Mouse (Mus musculus): ENCODE data around the gene Asic4.

Asic4 gene

GRCm38 (mm10) chr1:75463652-75464204 lies 13.5 kb downstream of the Asic4 start:
- DNase-seq (ENCODE audit: extremely low read depth, low read depth) = no peak

- DNase-seq (ENCODE audit: extremely low read depth, low read depth) = no peak
These were observed 17.1 kb downstream of the Asic4 start for GRCm38 (mm10) chr1:75467215-75467927.

DNA sequence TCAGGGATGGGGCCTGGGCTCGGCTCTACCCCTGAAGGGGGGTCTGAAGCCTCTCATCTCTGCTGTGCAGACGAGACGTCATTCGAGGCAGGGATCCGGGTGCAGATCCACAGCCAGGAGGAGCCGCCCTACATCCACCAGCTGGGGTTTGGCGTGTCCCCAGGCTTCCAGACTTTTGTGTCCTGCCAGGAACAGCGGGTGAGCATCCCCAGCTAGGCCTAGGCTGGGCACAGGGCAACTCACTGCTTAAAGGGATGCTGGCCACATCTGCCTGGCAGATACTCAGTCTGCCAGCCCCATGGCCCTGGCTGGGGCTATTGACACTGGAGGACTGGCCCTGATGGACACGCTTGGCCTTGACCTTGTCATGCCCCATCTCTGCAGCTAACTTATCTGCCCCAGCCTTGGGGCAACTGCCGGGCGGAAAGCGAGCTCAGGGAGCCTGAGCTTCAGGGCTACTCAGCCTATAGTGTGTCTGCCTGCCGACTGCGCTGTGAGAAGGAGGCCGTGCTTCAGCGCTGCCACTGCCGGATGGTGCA lies 19.1 kb downstream of the Asic4 start:
- DNase-seq (ENCODE audit: extremely low read depth, low read depth) = no peak

GRCm38 (mm10) chr1:75476441-75476840 lies 26.2 kb downstream of the Asic4 start:
- no peak for DNase-seq (ENCODE audit: extremely low read depth, low read depth)

DNA sequence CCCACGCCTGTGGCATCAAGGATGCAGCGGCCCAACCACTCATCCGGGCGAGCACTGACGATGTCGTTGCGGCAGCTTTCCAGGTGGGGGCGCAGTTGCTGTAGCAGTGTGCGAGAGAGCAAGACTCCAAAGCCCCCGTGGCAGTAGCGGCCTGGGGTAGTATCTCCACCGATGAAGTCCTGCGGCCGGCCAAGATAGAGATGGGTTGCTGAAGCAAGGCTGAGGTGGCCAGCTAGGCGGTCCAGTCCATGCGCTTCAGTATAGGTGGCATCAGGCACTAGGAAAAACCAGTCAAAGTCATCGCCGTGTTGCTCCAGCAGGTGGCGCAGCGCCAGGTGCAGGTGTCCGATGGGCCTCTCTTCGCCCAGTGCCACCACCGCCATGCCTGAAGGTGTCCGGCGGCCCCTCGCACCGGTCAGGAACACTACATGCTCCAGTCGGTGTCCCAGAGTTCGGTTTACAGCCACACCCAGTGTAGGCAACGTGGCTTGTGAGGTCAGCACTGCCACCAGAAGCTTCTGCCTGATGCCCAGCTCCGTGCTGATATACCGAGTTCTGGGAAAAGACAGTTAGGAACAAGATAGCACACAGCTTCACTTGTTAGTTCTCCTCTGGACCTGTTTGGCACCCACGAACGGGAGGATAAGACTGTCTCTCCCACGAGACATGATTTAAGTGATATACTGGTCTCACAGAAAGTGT lies 27.2 kb downstream of the Asic4 start:
- peak; percentile 62 for DNase-seq (ENCODE audit: extremely low read depth, low read depth)

DNA sequence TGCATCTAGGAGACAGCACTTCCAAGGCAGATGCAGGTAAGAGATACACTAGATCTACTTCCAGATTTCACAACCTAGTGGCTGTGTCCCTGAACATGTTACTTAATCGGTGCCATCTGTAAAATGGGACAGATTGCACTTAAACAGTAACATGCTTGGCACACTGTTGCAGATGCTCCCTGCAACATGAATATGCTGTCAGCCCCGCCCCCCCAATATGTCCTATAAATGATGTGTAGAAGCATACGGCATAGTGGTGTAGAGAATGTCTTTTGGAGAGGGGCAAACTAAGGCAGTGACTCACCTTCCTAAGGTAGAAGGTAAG lies 27.7 kb downstream of the Asic4 start:
- no peak for DNase-seq (ENCODE audit: extremely low read depth, low read depth)

- DNase-seq (ENCODE audit: extremely low read depth, low read depth) = no peak
These were observed 28.3 kb downstream of the Asic4 start for GRCm38 (mm10) chr1:75478497-75478896.

- DNase-seq (ENCODE audit: extremely low read depth, low read depth) = peak; percentile 83
These were observed 28.8 kb downstream of the Asic4 start, which contains the start of the genes Chpf and Tmem198 for GRCm38 (mm10) chr1:75478916-75479634. TSS of gene Chpf (minus strand) at chr1:75479307. TSS of gene Tmem198 (plus strand) at chr1:75479532.

DNA sequence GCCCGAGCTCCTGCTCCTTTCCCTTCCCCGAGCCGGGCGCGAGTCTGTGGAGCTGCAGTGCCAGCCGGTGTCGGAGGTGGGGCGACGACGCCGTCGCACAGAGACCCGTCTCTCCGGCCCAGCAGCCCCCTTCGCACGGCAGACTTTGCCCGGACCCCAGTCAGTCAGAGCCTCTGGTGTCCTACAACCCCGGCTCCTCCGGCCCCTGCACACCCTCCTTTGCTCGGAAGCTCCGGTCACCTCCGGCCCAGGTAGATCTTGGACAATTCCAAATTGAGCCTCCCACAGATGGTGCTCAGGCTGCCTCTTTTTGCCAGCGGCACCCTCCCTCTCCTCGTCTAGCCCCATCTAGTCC lies 29.4 kb downstream of the Asic4 start:
- no peak for DNase-seq (ENCODE audit: extremely low read depth, low read depth)

DNA sequence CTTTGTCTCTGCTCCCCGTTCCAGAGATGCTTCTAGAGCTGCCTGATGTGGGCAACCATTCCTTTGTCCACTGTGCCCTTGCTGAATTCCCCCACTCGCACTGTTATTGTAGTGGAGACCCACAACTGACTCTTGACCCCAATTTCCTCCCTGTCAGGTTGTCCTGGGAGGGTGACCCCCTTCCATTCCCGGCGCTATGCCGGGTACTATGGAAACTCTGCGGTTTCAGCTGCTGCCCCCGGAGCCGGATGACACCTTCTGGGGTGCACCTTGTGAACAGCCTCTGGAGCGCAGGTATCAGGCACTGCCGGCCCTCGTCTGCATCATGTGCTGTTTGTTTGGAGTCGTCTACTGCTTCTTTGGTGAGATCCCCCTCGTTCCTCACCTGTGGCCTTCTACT lies 29.8 kb downstream of the Asic4 start:
- no peak for DNase-seq (ENCODE audit: extremely low read depth, low read depth)

DNA sequence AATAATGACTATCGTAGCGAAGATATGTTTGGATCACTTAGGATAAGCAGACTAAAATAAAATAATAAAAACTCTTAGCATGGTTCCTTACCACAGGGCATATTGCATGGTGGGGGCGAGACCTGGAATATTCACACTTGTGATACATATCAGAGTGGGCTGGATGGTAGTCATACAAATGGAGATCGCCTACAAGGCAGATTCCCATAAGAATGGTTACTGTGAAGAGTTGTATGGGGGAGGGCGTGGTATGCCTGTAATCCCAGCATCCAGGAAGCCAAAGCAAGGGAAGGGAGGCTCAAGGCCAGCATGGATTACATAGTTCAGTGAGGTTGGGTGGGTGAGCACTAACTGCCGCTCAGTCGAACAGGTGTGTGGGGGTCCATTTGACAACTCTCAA lies 30.5 kb downstream of the Asic4 start:
- DNase-seq (ENCODE audit: extremely low read depth, low read depth) = no peak

- no peak for DNase-seq (ENCODE audit: extremely low read depth, low read depth)
These were observed 36.3 kb downstream of the Asic4 start for GRCm38 (mm10) chr1:75486561-75486960.

- DNase-seq (ENCODE audit: extremely low read depth, low read depth) = no peak
These were observed 36.8 kb downstream of the Asic4 start for GRCm38 (mm10) chr1:75487040-75487404.

- DNase-seq (ENCODE audit: extremely low read depth, low read depth) = peak; percentile 62
These were observed 37.3 kb downstream of the Asic4 start for GRCm38 (mm10) chr1:75487405-75488161.

DNA sequence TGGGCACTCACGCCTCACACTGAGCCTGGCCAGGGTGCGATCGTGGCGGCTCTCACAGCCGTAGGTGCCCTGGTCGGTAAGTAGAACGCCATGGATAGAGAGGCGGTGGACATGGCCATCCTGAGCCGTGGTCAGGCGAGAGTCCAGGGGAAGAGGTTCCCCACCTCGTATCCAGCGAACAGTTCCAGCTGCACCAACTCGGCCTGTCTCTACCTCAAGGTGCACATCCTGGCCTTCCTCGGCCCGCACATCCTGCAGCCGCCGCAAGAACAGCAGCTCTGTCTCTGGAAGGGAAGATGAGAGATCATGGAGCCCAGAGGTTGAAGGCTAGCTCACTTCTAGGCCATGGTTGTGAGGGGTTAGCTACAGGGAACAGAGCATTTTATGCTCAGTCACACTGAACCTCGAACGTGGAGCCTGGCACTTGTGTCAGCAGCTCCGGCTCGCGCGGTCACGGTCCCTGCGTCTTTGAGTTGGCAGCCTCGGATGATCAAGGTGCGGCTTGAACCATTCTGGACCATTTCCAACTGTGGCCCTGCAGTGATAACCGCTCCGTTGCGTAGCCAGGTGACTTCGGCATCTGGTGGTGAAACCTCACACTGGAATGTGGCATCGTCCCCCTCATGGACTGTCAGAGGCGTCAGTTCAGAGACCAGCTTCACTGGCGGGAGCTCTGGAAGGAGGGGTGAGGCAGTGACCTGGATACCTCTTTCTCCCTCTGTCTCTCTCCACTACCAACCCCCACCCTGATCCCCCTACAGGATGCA lies 40.7 kb downstream of the Asic4 start:
- no peak for DNase-seq (ENCODE audit: extremely low read depth, low read depth)

DNA sequence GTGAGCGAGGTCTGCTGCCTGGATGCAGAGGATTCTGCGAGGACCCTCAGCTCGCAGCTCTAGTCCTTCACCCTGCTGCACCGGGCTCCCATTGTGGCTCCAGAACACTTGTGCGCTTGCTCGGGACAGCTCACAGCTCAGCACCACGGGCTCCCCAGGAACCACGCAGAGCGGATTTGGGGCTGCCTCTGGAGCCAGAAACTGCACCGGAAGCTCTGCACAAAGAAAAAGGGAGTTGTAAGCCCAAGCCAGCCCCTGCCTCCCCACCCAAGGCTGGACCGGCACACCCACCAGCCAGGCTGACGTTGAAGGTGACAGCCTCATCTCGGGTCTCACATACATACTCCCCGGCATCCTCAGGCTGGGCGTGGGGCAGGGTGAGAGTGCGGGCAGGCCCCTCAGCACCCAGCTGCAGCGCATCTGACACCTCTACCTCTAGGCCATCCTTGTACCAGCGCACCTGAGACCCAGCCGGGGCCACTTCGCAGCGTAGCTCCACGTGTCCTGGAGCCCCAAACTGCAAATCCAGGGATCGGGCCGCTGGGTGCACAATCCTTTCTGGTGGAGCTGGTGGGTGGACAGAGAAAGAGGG lies 42.4 kb downstream of the Asic4 start:
- no peak for DNase-seq (ENCODE audit: extremely low read depth, low read depth)

DNA sequence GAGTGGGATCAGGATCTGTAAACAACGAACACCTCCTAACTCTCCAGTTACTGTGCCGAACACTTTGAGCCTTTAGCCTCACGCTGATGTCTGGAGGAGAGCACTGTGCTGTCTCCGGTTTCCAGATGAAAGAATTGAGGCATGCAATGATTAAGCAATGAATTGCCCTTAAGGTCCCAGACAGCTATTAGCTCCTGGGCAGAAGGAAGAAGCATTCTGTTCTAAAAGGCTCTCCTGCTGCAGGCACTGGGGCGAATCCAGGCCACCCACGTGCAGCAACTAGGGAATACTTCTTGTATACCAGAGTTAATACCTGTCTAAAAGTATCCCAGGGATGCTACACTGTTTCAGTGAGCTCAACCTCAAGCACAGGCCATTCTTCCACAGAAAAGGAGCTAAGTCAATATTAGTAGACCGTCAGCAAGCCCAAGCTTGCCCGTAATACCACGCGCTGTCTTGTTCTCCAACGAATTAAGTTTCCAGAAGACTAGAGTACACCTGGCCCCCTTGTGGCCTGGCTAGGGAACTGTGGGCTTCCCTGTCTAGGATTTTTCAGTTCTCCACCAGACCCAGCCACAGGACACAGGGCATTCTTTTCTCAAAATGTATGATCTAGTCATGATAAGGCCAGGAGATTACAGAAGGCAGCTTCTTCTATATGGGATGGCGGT lies 44.8 kb downstream of the Asic4 start:
- no peak for DNase-seq (ENCODE audit: extremely low read depth, low read depth)

DNA sequence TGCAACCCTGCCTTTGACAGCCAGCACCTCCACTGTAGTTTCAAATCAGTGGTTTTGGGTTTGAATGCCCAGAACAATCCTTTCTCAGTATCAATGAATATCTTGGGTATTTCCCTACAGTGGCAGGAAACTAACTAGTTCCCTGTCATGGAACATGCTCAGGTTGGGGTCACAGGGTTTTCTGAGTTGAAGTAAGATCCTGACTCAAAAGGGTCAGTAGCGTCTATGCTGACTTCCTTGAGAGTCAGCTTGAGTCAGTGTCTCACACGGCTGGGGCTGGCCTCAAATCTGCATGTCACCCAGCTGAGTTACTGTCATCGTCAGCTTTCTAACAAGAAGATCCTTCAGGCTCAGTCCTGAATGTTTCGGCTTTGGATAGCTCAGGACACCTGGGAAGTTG lies 48.7 kb downstream of the Asic4 start:
- no peak for DNase-seq (ENCODE audit: extremely low read depth, low read depth)

DNA sequence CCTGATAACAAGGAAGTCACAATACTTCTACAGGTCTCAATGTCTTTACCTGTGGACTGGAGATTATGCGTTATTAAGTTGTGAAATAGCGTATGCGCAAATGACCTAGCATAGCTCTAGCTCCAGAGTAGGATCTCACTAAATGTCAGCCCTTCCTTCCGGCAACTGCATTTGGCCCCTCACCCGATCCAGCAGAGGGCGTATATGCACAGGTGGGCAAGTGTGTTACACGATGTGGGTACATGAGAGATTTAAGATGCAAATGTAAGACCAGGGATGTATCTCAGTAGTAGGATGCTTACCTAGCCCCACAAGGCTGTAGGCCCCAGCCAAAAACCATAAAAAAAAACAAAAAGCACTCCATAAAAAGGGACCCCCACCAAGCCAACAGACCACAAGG lies 49.2 kb downstream of the Asic4 start:
- DNase-seq (ENCODE audit: extremely low read depth, low read depth) = no peak

GRCm38 (mm10) chr1:75501905-75502304 lies 51.7 kb downstream of the Asic4 start:
- DNase-seq (ENCODE audit: extremely low read depth, low read depth) = no peak

Measured in MEL-GATA-1-ER (cell line).